Mouse (Mus musculus) G1E (cell line): ENCODE results near the gene Gm19345.

Experiments used
- CTCF ChIP-seq: IDR thresholded peaks from 2 replicates; pipeline ENCODE4 v1.5.1; 2012; ENCODE audit warnings: low read depth, low read length, inconsistent platforms, mixed read lengths
- GATA1 ChIP-seq: IDR thresholded peaks from 2 replicates; pipeline ENCODE4 v1.6.1; 2012; ENCODE audit warnings: borderline replicate concordance, low read length, inconsistent platforms, mixed read lengths
- GATA2 ChIP-seq: IDR thresholded peaks from 2 replicates; pipeline ENCODE4 v1.6.1; 2012; ENCODE audit warnings: low read depth, low read length, inconsistent platforms, borderline replicate concordance
- POLR2AphosphoS5 ChIP-seq: IDR thresholded peaks from 2 replicates; pipeline ENCODE4 v1.6.1; 2012; ENCODE audit warnings: low read depth, low read length, inconsistent platforms; ENCODE audit not compliant: insufficient replicate concordance
- TAL1 ChIP-seq: conservative IDR thresholded peaks from 2 replicates; pipeline ENCODE4 v1.6.1; 2012; ENCODE audit warnings: low read depth, low read length, inconsistent platforms, mixed read lengths

DNA sequence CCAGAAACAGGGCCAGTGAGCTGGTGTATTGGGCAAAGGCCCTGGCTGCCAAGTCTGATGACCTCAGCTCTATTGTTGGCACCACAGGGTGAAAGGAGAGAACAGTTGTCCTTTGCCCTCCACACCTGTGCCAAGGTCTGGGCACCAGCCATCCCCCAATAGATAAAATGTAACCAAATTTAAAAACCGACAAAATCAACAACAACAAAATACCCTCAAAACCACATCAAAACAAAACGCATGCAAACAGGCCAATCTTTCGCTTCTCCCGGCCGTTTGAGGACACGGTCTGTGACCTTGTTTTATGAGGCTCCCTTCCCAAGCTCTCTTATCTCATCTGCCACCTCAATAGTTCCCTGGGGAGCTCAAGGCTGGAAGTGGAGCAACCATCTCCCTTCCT is 14.7 kb downstream of the Gm19345 start:
- no peak for TF ChIP-seq CTCF
- no peak for TF ChIP-seq GATA1
- TF ChIP-seq TAL1: no peak
- no peak for TF ChIP-seq POLR2AphosphoS5
- TF ChIP-seq GATA2: no peak
